Mouse (Mus musculus): ENCODE data around the gene Prcd.

Gene Prcd

GRCm38 (mm10) chr11:116689622-116690021 is 36.3 kb downstream of the Prcd start:
- no peak for DNase-seq (ENCODE audit: low spot score in 2 of 2)

GRCm38 (mm10) chr11:116690701-116691575 is 37.6 kb downstream of the Prcd start:
- DNase-seq (ENCODE audit: low spot score in 2 of 2), result no peak

- no peak for DNase-seq (ENCODE audit: low spot score in 2 of 2)
These were observed 40.5 kb downstream of the Prcd start for GRCm38 (mm10) chr11:116693899-116694249.

- DNase-seq (ENCODE audit: low spot score in 2 of 2), result no peak
These were observed 41.2 kb downstream of the Prcd start for GRCm38 (mm10) chr11:116694250-116695193.

- DNase-seq (ENCODE audit: low spot score in 2 of 2), result no peak
These were observed 42.0 kb downstream of the Prcd start for GRCm38 (mm10) chr11:116695194-116695880.

- no peak for DNase-seq (ENCODE audit: low spot score in 2 of 2)
These were observed 43.1 kb downstream of the Prcd start for GRCm38 (mm10) chr11:116696426-116696825.

- no peak for DNase-seq (ENCODE audit: low spot score in 2 of 2)
These were observed 44.2 kb downstream of the Prcd start for GRCm38 (mm10) chr11:116697521-116697920.

GRCm38 (mm10) chr11:116701377-116701841 is 48.1 kb downstream of the Prcd start:
- DNase-seq (ENCODE audit: low spot score in 2 of 2), result no peak

GRCm38 (mm10) chr11:116704336-116705035 is 51.2 kb downstream of the Prcd start:
- no peak for DNase-seq (ENCODE audit: low spot score in 2 of 2)

- no peak for DNase-seq (ENCODE audit: low spot score in 2 of 2)
These were observed 51.9 kb downstream of the Prcd start for GRCm38 (mm10) chr11:116705204-116705608.

GRCm38 (mm10) chr11:116706363-116706762 is 53.0 kb downstream of the Prcd start:
- no peak for DNase-seq (ENCODE audit: low spot score in 2 of 2)

- DNase-seq (ENCODE audit: low spot score in 2 of 2), result no peak
These were observed 56.8 kb downstream of the Prcd start for GRCm38 (mm10) chr11:116710171-116710570.

GRCm38 (mm10) chr11:116710793-116711192 is 57.5 kb downstream of the Prcd start:
- no peak for DNase-seq (ENCODE audit: low spot score in 2 of 2)

- DNase-seq (ENCODE audit: low spot score in 2 of 2), result no peak
These were observed 60.7 kb downstream of the Prcd start for GRCm38 (mm10) chr11:116714052-116714451.
